In the genomic region with DNA sequence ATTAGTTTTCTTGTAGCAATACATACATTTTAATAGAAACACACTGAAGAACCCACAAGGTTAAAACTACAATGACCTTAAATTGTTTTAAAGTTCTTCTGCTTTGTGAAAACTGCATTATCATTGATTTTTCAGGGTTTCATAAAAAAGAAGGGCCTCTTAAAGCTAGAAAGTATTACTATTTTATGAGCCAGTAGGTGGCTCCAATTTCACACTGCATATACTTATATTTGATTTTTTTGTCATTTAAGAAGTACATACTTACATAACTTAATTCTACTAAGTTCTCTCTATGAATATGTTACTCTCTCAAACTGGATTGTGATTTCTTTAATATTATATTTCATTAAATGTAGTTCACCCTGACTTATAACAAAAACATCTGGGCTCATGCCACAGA, we compare ENCODE assay signal across 21 mouse cellular contexts.
DNase-seq lines count a peak whose midpoint lies in the region; ATAC-seq and TF ChIP-seq lines count a peak whose summit lies in the region.
"Had no signal": no experiment of that assay in that cellular context is flagged by ENCODE, and none has a peak within 500 bp of the region (broad histone marks: within the 10 kb centered on the region; RNA-seq: fewer than 3 reads in every experiment).

No protein-coding gene starts in this region.

- no peaks in the 10 kb centered on the region for H3K9me3 ChIP-seq in heart, postnatal 0 days (replicated peaks; ENCODE audit: control insufficient read depth, low read length)
- H3K9me3 ChIP-seq in lung, embryonic 14.5 days (ENCODE audit: low read depth, low read length): peaks cover 7% of the 10 kb centered on the region; the same call in 1 of the 2 replicates
- H3K9me3 ChIP-seq in MEL (replicated peaks; ENCODE audit: insufficient read depth, low read length): no peaks in the 10 kb centered on the region
- H3K9me3 ChIP-seq: embryonic facial prominence, embryonic 15.5 days; forebrain, embryonic 13.5 days; heart, embryonic 10.5 days; lung, embryonic 15.5 days; midbrain, embryonic 15.5 days had no signal

- H3K36me3 ChIP-seq in heart, postnatal 0 days (replicated peaks; ENCODE audit: control insufficient read depth, insufficient read depth, low read length): no peaks in the 10 kb centered on the region
- no peaks in the 10 kb centered on the region for H3K36me3 ChIP-seq in lung, embryonic 14.5 days (ENCODE audit: insufficient read depth)
- no peaks in the 10 kb centered on the region for H3K36me3 ChIP-seq in MEL (ENCODE audit: control insufficient read depth in 1 of 2, insufficient read depth in 2 of 2, low read length in 2 of 2)
- no peaks in the 10 kb centered on the region for H3K36me3 ChIP-seq in splenic B cell, adult 2 months (ENCODE audit: control insufficient read depth, insufficient read depth, low read length, poor library complexity, severe bottlenecking)
- H3K36me3 ChIP-seq: embryonic facial prominence, embryonic 15.5 days; heart, embryonic 10.5 days; lung, embryonic 15.5 days; midbrain, embryonic 15.5 days had no signal

- H3K27ac ChIP-seq in heart, postnatal 0 days (ENCODE audit: low read depth): no peak overlapping the region
- H3K27ac ChIP-seq in lung, embryonic 14.5 days (ENCODE audit: low read depth): no peak overlapping the region
- no peak overlapping the region for H3K27ac ChIP-seq in MEL (ENCODE audit: control insufficient read depth, low read depth, low read length)
- H3K27ac ChIP-seq: embryonic facial prominence, embryonic 15.5 days; forebrain, embryonic 13.5 days; heart, embryonic 10.5 days; hindbrain, embryonic 14.5 days; lung, embryonic 15.5 days; midbrain, embryonic 15.5 days had no signal

- H3K27me3 ChIP-seq in heart, postnatal 0 days (ENCODE audit: control insufficient read depth, insufficient read depth, low read length): no peaks in the 10 kb centered on the region
- no peaks in the 10 kb centered on the region for H3K27me3 ChIP-seq in lung, embryonic 14.5 days (ENCODE audit: insufficient read depth, low read length)
- H3K27me3 ChIP-seq in MEL (ENCODE audit: control insufficient read depth in 1 of 2, insufficient read depth in 2 of 2, low read length in 2 of 2): no peaks in the 10 kb centered on the region
- no peaks in the 10 kb centered on the region for H3K27me3 ChIP-seq in splenic B cell, adult 2 months (ENCODE audit: control insufficient read depth, insufficient read depth, low read length, poor library complexity, severe bottlenecking)
- H3K27me3 ChIP-seq: embryonic facial prominence, embryonic 15.5 days; forebrain, embryonic 13.5 days; lung, embryonic 15.5 days; midbrain, embryonic 15.5 days had no signal

- TF ChIP-seq POLR2A in MEL (IDR thresholded peaks at IDR 0.05; ENCODE audit: control insufficient read depth in 1 of 2, insufficient read depth in 1 of 2, low read depth in 1 of 2, low read length in 2 of 2, poor library complexity in 1 of 2): no peak

- H3K4me1 ChIP-seq in heart, postnatal 0 days (ENCODE audit: control insufficient read depth, insufficient read depth): no peaks in the 10 kb centered on the region
- H3K4me1 ChIP-seq in lung, embryonic 14.5 days (ENCODE audit: insufficient read depth): no peaks in the 10 kb centered on the region
- no peaks in the 10 kb centered on the region; a peak in 1 of 4 replicates for H3K4me1 ChIP-seq in MEL (ENCODE audit: control insufficient read depth in 1 of 2, insufficient read depth in 2 of 2, low read length in 2 of 2)
- H3K4me1 ChIP-seq: embryonic facial prominence, embryonic 15.5 days; forebrain, embryonic 13.5 days; heart, embryonic 10.5 days; lung, embryonic 15.5 days; midbrain, embryonic 15.5 days had no signal

- peak; percentile 72 for TF ChIP-seq RAD21 in MEL (IDR thresholded peaks at IDR 0.05; ENCODE audit: low read depth, low read length)

- no peak overlapping the region for H3K4me3 ChIP-seq in heart, postnatal 0 days (ENCODE audit: low read depth, low read length)
- H3K4me3 ChIP-seq in lung, embryonic 14.5 days (ENCODE audit: low read depth, low read length): no peak overlapping the region
- no peak overlapping the region for H3K4me3 ChIP-seq in MEL (ENCODE audit: control insufficient read depth in 1 of 2, insufficient read depth in 1 of 2, low read depth in 2 of 2, low read length in 2 of 2)
- H3K4me3 ChIP-seq: embryonic facial prominence, embryonic 15.5 days; forebrain, embryonic 13.5 days; heart, embryonic 10.5 days; lung, embryonic 15.5 days; midbrain, embryonic 15.5 days had no signal

- H3K9ac ChIP-seq in heart, postnatal 0 days (replicated peaks; ENCODE audit: low read depth, low read length): no peak overlapping the region
- no peak overlapping the region for H3K9ac ChIP-seq in lung, embryonic 14.5 days
- H3K9ac ChIP-seq in MEL (ENCODE audit: control insufficient read depth, low read depth, low read length, poor library complexity, severe bottlenecking): no peak overlapping the region
- H3K9ac ChIP-seq: embryonic facial prominence, embryonic 15.5 days; forebrain, embryonic 13.5 days; hindbrain, embryonic 14.5 days; lung, embryonic 15.5 days; midbrain, embryonic 15.5 days had no signal

- H3K4me2 ChIP-seq in heart, postnatal 0 days (ENCODE audit: low read depth, low read length): no peak overlapping the region
- H3K4me2 ChIP-seq in lung, embryonic 14.5 days: no peak overlapping the region
- H3K4me2 ChIP-seq: embryonic facial prominence, embryonic 15.5 days; forebrain, embryonic 13.5 days; hindbrain, embryonic 14.5 days; lung, embryonic 15.5 days; midbrain, embryonic 15.5 days had no signal

- ATAC-seq in heart, postnatal 0 days (ENCODE audit: insufficient read depth, low read depth): no peak
- ATAC-seq in lung, embryonic 14.5 days (ENCODE audit: insufficient read depth): no peak
- ATAC-seq: forebrain, embryonic 13.5 days; midbrain, embryonic 15.5 days had no signal

- DNase-seq in heart, postnatal 0 days (ENCODE audit: low spot score): no peak
- DNase-seq in heart, adult 9 months (ENCODE audit: low spot score in 2 of 2): no peak
- DNase-seq in lung, embryonic 14.5 days: peak; percentile 57
- DNase-seq in lung, postnatal 25 days (ENCODE audit: low spot score): no peak
- DNase-seq in MEL (ENCODE audit: low read depth, low spot score): peak; percentile 23
- DNase-seq in splenic B cell, adult 2 months (ENCODE audit: low read depth, low spot score): peak; percentile 2
- DNase-seq in spleen, postnatal 4 days (ENCODE audit: low spot score in 2 of 2): no peak
- DNase-seq: adrenal gland, postnatal 14 days; cerebellum, adult 8-10 months; gastrocnemius, postnatal 25 days; heart, postnatal 14 days; kidney, adult 18-20 months; kidney, postnatal 25 days; right cerebral cortex, postnatal 25 days; thymus, postnatal 36 days had no signal

- peak; percentile 17; the same call in 1 of the 2 replicates for TF ChIP-seq CTCF in heart, postnatal 0 days (IDR thresholded peaks at IDR 0.05; ENCODE audit: low read depth)
- TF ChIP-seq CTCF in lung, embryonic 14.5 days (IDR thresholded peaks at IDR 0.05; ENCODE audit: low read depth): peak; percentile 17; the same call in 1 of the 2 replicates
- peak in 1 of 3 experiments; percentile 44; a peak in 2 of 6 replicates for TF ChIP-seq CTCF in MEL (IDR thresholded peaks at IDR 0.05 in 2 of 3, conservative IDR thresholded peaks at IDR 0.05 in 1 of 3; ENCODE audit: control insufficient read depth in 1 of 3, insufficient read depth in 1 of 3, low read depth in 2 of 3, low read length in 3 of 3, poor library complexity in 1 of 3, severe bottlenecking in 1 of 3)

- no peak for TF ChIP-seq EP300 in heart, postnatal 0 days (IDR thresholded peaks at IDR 0.05; ENCODE audit: low read depth)
- TF ChIP-seq EP300 in MEL (IDR thresholded peaks at IDR 0.05; ENCODE audit: low read depth in 1 of 2, low read length in 2 of 2): no peak

- H3K79me2 ChIP-seq in MEL (ENCODE audit: control insufficient read depth, insufficient read depth, low read length, poor library complexity): no peaks in the 10 kb centered on the region

TF ChIP-seq in MEL, 35 proteins besides CTCF, POLR2A, EP300 and RAD21:
- TF ChIP-seq USF2 (IDR thresholded peaks at IDR 0.05; ENCODE audit: borderline replicate concordance in 1 of 2, insufficient read depth in 1 of 2, low read depth in 1 of 2, low read length in 2 of 2) (no peak), ZMIZ1 (IDR thresholded peaks at IDR 0.05; ENCODE audit: low read depth, low read length) (no peak), CHD1 (IDR thresholded peaks at IDR 0.05; ENCODE audit: low read depth, low read length) (no peak), CHD2 (IDR thresholded peaks at IDR 0.05; ENCODE audit: low read length) (no peak), POLR2AphosphoS2 (IDR thresholded peaks at IDR 0.05; ENCODE audit: low read length) (no peak), ELF1 (IDR thresholded peaks at IDR 0.05; ENCODE audit: low read depth, low read length) (no peak), ZC3H11A (IDR thresholded peaks at IDR 0.05; ENCODE audit: low read depth, low read length) (peak; percentile 45), SMC3 (IDR thresholded peaks at IDR 0.05; ENCODE audit: low read depth, low read length) (peak; percentile 48), MAFK (IDR thresholded peaks at IDR 0.05; ENCODE audit: borderline replicate concordance, low read depth, low read length) (no peak), ETS1 (IDR thresholded peaks at IDR 0.05; ENCODE audit: low read depth, low read length) (no peak)

Comparison
In these comparisons a context has a peak if more than half of its experiments do, and no peak if none do; other contexts are left out.
1. DNase-seq: peak in lung, embryonic 14.5 days (single experiment), MEL (single experiment) and splenic B cell, adult 2 months (single experiment); none in heart, postnatal 0 days (single experiment), heart, adult 9 months (0 of 2), lung, postnatal 25 days (single experiment) and spleen, postnatal 4 days (0 of 2).